ENCODE assay signal across 7 mouse cellular contexts in the genomic region with DNA sequence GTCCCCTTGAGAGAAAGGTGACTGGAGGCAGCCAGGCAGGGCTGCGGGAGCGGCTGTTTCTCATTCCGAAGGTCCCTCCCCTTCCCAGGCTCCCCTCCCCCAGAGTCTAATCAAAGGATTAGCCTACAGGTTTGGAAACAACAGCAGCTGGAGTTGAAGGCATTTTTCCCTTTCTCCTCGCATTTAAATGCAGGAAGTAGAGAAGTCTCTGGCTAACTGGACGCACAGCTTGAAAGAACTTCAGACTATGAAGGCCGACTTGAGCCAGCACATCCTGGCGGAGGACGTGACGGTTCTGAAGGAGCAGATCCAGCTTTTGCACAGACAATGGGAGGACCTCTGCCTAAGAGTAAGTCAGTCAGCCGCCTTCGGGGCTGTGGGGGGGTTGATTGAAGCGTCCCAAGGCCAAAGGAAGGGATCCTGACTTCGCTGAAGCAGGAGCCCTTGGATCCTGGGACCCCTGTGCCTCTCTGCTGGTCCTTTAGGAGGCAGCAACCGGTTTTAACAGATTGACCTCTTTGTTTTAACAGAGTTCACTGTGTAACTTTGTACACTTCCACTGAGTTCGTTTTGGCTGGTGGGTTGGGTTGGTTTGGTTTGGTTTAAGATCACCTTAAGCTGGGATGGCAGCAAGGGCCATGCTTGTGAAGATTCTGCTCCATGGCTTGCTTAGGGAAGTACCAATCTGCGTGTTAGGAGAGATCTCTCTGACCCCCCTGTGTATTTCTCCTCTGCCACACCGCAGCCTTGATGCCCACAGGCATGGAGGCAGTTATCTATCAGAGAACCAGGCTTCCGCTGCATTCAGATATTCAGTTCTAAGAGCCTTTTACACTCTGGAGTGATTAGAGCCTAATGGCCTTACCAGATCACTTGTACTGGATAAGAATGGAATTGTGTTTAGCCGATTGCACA.
DNase-seq lines count a peak whose midpoint lies in the region; ATAC-seq lines count a peak whose summit lies in the region.

No protein-coding gene starts in this region.

- H3K27ac ChIP-seq in embryonic facial prominence, embryonic 11.5 days (replicated peaks; ENCODE audit: low read depth, low read length) = peak overlapping the region; percentile 75

- H3K9ac ChIP-seq in embryonic facial prominence, embryonic 11.5 days (replicated peaks; ENCODE audit: low read length) = peak overlapping the region; percentile 61

- WGBS in embryonic facial prominence, embryonic 11.5 days = 1% methylated on average over 19 of the region's 19 CpGs

- no peaks in the 10 kb centered on the region for H3K36me3 ChIP-seq in embryonic facial prominence, embryonic 11.5 days (replicated peaks; ENCODE audit: control insufficient read depth, insufficient read depth, low read depth, low read length)

- H3K9me3 ChIP-seq in embryonic facial prominence, embryonic 11.5 days (replicated peaks; ENCODE audit: control insufficient read depth, low read length) = no peaks in the 10 kb centered on the region

- H3K4me1 ChIP-seq in embryonic facial prominence, embryonic 11.5 days (ENCODE audit: control insufficient read depth, insufficient read depth, low read length) = no peaks in the 10 kb centered on the region; the same call in 1 of the 2 replicates

- no peaks in the 10 kb centered on the region for H3K27me3 ChIP-seq in embryonic facial prominence, embryonic 11.5 days (ENCODE audit: control insufficient read depth, insufficient read depth, low read length)

- intact Hi-C loops in left cerebral cortex, postnatal 4 days (cut with DNase I) = no loop called here

- peak; percentile 98 for DNase-seq in R1 (ENCODE audit: low read depth, low spot score)
- DNase-seq in embryonic facial prominence, embryonic 11.5 days (ENCODE audit: low spot score) = peak; percentile 90
- DNase-seq in heart, postnatal 4 days = peak; percentile 33
- peak; percentile 65 for DNase-seq in mesoderm, embryonic 11.5 days (ENCODE audit: low read depth, low spot score)
- no peak for DNase-seq in left cerebral cortex, postnatal 4 days
- DNase-seq in thymus, postnatal 10 days (ENCODE audit: low spot score in 2 of 2) = no peak
- DNase-seq in ovary, postnatal 36 days (ENCODE audit: low spot score) = no peak

- peak; percentile 67; the same call in 1 of the 2 replicates for ATAC-seq in embryonic facial prominence, embryonic 11.5 days (replicated peaks; ENCODE audit: insufficient number of reproducible peaks, low FRiP score, low TSS enrichment, low read depth)

- H3K4me2 ChIP-seq in embryonic facial prominence, embryonic 11.5 days (ENCODE audit: low read depth, low read length) = peak overlapping the region; percentile 61

- peak overlapping the region; percentile 44 for H3K4me3 ChIP-seq in embryonic facial prominence, embryonic 11.5 days (ENCODE audit: low read depth, low read length)

Comparison
In these comparisons a context has a peak if more than half of its experiments do, and no peak if none do; other contexts are left out.
1. DNase-seq: peak in R1 (single experiment), embryonic facial prominence, embryonic 11.5 days (single experiment), heart, postnatal 4 days (single experiment) and mesoderm, embryonic 11.5 days (single experiment); none in left cerebral cortex, postnatal 4 days (single experiment), thymus, postnatal 10 days (0 of 2) and ovary, postnatal 36 days (single experiment).